Mouse (Mus musculus): ENCODE data around the gene Me1. TPM values are rescaled to one million over a fixed set of nuclear protein-coding genes. Genes with fewer than 3 reads are reported as not detected.

The Me1 gene
- polyA plus RNA-seq, 1 experiment: 5.0 TPM

- Histone ChIP-seq H3K27ac (ENCODE audit: insufficient read depth, low read depth, low read length) (no peak overlapping the region), H3K4me3 (ENCODE audit: low read depth, low read length) (no peak overlapping the region), H3K27me3 (ENCODE audit: control insufficient read depth, insufficient read depth, low read length) (no peaks in the 10 kb centered on the region), H3K36me3 (ENCODE audit: control insufficient read depth, insufficient read depth, low read length) (peaks cover 77% of the 10 kb centered on the region), H3K4me1 (ENCODE audit: control insufficient read depth, insufficient read depth, insufficient read length, low read length) (no peaks in the 10 kb centered on the region)
- 73% methylated on average over 3 of the region's 3 CpGs for WGBS
- TF ChIP-seq CTCF (IDR thresholded peaks at IDR 0.05; ENCODE audit: extremely low read depth, insufficient read length, insufficient replicate concordance, low read depth, low read length) (no peak), POLR2A (IDR thresholded peaks at IDR 0.05; ENCODE audit: low read depth, low read length) (no peak)
These were observed 135.2 kb downstream of the Me1 start for GRCm38 (mm10) chr9:86560543-86560942.

DNA sequence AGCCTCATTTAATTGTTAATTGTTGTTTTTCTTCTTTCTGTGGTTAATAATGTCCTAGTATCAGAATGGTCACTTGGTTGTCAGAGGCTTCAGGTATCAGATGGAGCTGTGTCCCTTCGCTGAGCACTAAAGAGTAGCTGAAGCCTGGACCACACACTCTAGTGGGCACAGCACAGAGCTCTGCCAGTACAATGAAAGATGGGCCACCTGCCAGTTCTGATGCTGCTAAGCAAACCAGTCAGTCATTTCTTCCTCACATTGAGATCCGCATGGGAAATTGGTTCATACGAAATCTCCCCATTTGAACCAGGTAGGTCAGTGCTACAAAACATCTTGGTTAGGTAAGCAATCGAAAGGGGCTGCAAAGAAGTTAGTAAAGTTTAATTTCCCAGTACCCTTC, 141.1 kb downstream of the Me1 start:
- 89% methylated on average over 4 of the region's 4 CpGs for WGBS
- TF ChIP-seq CTCF (IDR thresholded peaks at IDR 0.05; ENCODE audit: extremely low read depth, insufficient read length, insufficient replicate concordance, low read depth, low read length): no peak
- TF ChIP-seq POLR2A (IDR thresholded peaks at IDR 0.05; ENCODE audit: low read depth, low read length): no peak
- H3K27me3 ChIP-seq (ENCODE audit: control insufficient read depth, insufficient read depth, low read length): no peaks in the 10 kb centered on the region
- no peak overlapping the region for H3K4me3 ChIP-seq (ENCODE audit: low read depth, low read length)
- H3K4me1 ChIP-seq (ENCODE audit: control insufficient read depth, insufficient read depth, insufficient read length, low read length): no peaks in the 10 kb centered on the region
- H3K27ac ChIP-seq (ENCODE audit: insufficient read depth, low read depth, low read length): no peak overlapping the region
- H3K36me3 ChIP-seq (ENCODE audit: control insufficient read depth, insufficient read depth, low read length): peaks cover 64% of the 10 kb centered on the region

GRCm38 (mm10) chr9:86553886-86554285, 141.9 kb downstream of the Me1 start:
- no peak for TF ChIP-seq POLR2A (IDR thresholded peaks at IDR 0.05; ENCODE audit: low read depth, low read length)
- TF ChIP-seq CTCF (IDR thresholded peaks at IDR 0.05; ENCODE audit: extremely low read depth, insufficient read length, insufficient replicate concordance, low read depth, low read length): no peak
- Histone ChIP-seq H3K36me3 (ENCODE audit: control insufficient read depth, insufficient read depth, low read length) (peaks cover 62% of the 10 kb centered on the region), H3K27me3 (ENCODE audit: control insufficient read depth, insufficient read depth, low read length) (no peaks in the 10 kb centered on the region), H3K4me1 (ENCODE audit: control insufficient read depth, insufficient read depth, insufficient read length, low read length) (no peaks in the 10 kb centered on the region), H3K27ac (ENCODE audit: insufficient read depth, low read depth, low read length) (no peak overlapping the region), H3K4me3 (ENCODE audit: low read depth, low read length) (no peak overlapping the region)
- 87% methylated on average over 9 of the region's 9 CpGs for WGBS

GRCm38 (mm10) chr9:86550717-86551116, 145.0 kb downstream of the Me1 start:
- Histone ChIP-seq H3K36me3 (ENCODE audit: control insufficient read depth, insufficient read depth, low read length) (peaks cover 57% of the 10 kb centered on the region), H3K27ac (ENCODE audit: insufficient read depth, low read depth, low read length) (no peak overlapping the region), H3K27me3 (ENCODE audit: control insufficient read depth, insufficient read depth, low read length) (no peaks in the 10 kb centered on the region), H3K4me3 (ENCODE audit: low read depth, low read length) (no peak overlapping the region), H3K4me1 (ENCODE audit: control insufficient read depth, insufficient read depth, insufficient read length, low read length) (no peaks in the 10 kb centered on the region)
- WGBS: 94% methylated on average over 3 of the region's 3 CpGs
- TF ChIP-seq CTCF (IDR thresholded peaks at IDR 0.05; ENCODE audit: extremely low read depth, insufficient read length, insufficient replicate concordance, low read depth, low read length) (no peak), POLR2A (IDR thresholded peaks at IDR 0.05; ENCODE audit: low read depth, low read length) (no peak)

DNA sequence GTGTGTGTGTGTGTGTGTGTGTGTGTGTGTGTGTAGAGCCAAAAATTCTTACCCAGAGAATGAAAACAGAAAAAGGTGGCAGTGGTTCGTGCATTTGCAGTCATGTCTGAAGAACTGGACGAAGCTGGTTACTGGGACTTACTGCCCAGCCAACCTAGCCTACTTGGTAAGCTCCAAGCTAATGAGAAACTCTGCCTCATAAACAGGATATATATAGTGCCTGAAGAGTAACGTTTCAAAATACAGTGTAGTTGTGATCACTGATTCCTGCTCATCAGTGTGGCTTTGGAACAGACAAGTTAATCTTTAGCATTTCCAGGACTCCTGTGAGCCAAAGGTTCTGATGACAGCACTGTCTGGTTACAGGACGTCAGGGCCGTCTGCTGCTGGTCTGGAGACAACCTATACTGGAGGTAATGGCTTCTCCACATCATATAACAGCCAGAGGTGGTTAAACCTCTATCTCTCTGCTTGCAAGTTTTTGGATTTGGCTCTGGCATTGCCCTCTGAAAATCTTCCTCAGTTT, 146.1 kb downstream of the Me1 start:
- Histone ChIP-seq H3K36me3 (ENCODE audit: control insufficient read depth, insufficient read depth, low read length) (peaks cover 58% of the 10 kb centered on the region), H3K27ac (ENCODE audit: insufficient read depth, low read depth, low read length) (no peak overlapping the region), H3K27me3 (ENCODE audit: control insufficient read depth, insufficient read depth, low read length) (no peaks in the 10 kb centered on the region), H3K4me3 (ENCODE audit: low read depth, low read length) (no peak overlapping the region), H3K4me1 (ENCODE audit: control insufficient read depth, insufficient read depth, insufficient read length, low read length) (no peaks in the 10 kb centered on the region)
- WGBS: 87% methylated on average over 5 of the region's 5 CpGs
- TF ChIP-seq POLR2A (IDR thresholded peaks at IDR 0.05; ENCODE audit: low read depth, low read length): no peak
- no peak for TF ChIP-seq CTCF (IDR thresholded peaks at IDR 0.05; ENCODE audit: extremely low read depth, insufficient read length, insufficient replicate concordance, low read depth, low read length)

DNA sequence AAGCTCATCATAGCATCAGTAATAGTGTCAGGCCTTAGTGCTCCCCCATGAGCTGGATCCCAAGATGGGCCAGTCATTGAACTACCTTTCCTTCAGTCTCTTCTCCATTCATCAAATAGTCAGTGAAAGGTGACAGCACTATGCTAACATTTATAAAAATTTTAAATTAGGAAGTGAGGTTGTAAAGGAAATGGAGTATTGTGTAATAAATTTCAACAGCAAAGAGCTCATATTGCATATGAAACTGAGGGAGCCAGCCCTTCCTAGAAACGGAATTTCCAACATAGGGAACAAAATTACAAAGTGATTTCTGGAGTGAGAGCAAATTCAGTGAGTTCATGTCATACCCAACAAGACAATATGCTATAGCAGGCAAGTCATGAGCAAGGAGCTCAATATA, 151.2 kb downstream of the Me1 start:
- no peak overlapping the region for H3K27ac ChIP-seq (ENCODE audit: insufficient read depth, low read depth, low read length)
- H3K27me3 ChIP-seq (ENCODE audit: control insufficient read depth, insufficient read depth, low read length): no peaks in the 10 kb centered on the region
- H3K4me3 ChIP-seq (ENCODE audit: low read depth, low read length): no peak overlapping the region
- no peak for TF ChIP-seq POLR2A (IDR thresholded peaks at IDR 0.05; ENCODE audit: low read depth, low read length)
- no peak for TF ChIP-seq CTCF (IDR thresholded peaks at IDR 0.05; ENCODE audit: extremely low read depth, insufficient read length, insufficient replicate concordance, low read depth, low read length)
- H3K36me3 ChIP-seq (ENCODE audit: control insufficient read depth, insufficient read depth, low read length): peaks cover 52% of the 10 kb centered on the region
- H3K4me1 ChIP-seq (ENCODE audit: control insufficient read depth, insufficient read depth, insufficient read length, low read length): no peaks in the 10 kb centered on the region
- WGBS: 73% methylated on average over 1 of the region's 1 CpGs

GRCm38 (mm10) chr9:86543451-86543850, 152.3 kb downstream of the Me1 start:
- no peaks in the 10 kb centered on the region for H3K27me3 ChIP-seq (ENCODE audit: control insufficient read depth, insufficient read depth, low read length)
- TF ChIP-seq POLR2A (IDR thresholded peaks at IDR 0.05; ENCODE audit: low read depth, low read length) (no peak), CTCF (IDR thresholded peaks at IDR 0.05; ENCODE audit: extremely low read depth, insufficient read length, insufficient replicate concordance, low read depth, low read length) (no peak)
- H3K4me1 ChIP-seq (ENCODE audit: control insufficient read depth, insufficient read depth, insufficient read length, low read length): no peaks in the 10 kb centered on the region
- 97% methylated on average over 3 of the region's 3 CpGs for WGBS
- H3K4me3 ChIP-seq (ENCODE audit: low read depth, low read length): no peak overlapping the region
- peaks cover 44% of the 10 kb centered on the region for H3K36me3 ChIP-seq (ENCODE audit: control insufficient read depth, insufficient read depth, low read length)
- no peak overlapping the region for H3K27ac ChIP-seq (ENCODE audit: insufficient read depth, low read depth, low read length)

Data from small intestine, adult 2 months (tissue).